Mouse (Mus musculus): ENCODE results near the gene Ap3b1.

The Ap3b1 gene

DNA sequence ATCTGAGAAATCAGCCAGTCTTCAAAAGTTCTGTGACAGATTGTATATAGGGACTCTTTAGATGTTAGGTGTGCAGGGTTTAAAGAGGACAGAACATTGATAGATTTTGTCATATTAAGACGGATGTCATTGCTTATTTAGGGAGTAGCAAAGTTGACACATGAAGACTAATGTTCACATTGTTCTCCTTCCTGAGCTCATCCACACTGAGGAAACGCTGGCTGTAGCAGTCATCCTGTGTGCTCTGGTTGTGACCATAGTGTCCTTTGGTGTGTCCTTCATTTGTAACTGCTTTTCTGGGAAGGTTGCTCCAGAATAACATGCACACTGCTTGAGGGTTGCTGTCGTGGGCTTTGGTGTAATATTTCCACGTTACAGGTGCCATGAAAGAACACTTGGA lies 100.4 kb downstream of the Ap3b1 start:
- no peak for DNase-seq

DNA sequence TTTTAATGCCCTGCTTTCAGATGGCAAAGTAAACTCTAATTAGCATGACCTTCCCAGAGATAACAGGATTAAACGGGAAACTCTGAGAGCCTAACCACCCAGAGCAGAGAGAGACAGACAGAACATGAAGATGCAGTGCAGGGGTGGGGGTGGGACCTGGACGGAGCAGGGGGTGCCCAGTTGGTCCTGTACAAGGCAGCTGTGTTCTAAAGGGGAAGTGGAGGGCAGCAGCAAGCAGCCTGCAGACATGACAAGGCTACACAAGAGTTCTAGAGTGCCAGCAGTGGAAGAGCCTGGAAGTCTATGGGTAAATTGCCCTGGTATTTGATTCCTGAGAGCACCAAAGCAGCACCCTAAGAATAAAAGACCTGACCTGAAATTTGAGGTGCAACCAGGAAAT lies 105.5 kb downstream of the Ap3b1 start:
- no peak for DNase-seq

DNA sequence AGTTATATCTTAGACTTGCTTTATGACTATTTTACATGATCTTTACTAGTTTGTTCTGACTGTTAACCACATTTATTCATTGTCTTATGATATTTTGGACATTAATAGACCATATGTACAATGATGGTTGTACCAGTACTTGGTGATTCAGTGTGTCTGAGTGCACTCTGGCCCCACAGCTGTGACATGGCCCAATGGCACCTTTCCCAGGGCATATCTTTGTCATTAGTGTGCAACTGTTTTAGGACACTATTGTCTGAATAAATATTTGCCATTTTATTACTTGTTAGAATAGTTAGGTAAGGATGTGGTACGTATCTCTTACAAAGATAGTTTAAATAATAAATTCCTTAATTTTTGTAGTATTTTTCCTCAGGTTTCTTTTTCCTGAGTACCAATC lies 109.8 kb downstream of the Ap3b1 start:
- DNase-seq = no peak

DNA sequence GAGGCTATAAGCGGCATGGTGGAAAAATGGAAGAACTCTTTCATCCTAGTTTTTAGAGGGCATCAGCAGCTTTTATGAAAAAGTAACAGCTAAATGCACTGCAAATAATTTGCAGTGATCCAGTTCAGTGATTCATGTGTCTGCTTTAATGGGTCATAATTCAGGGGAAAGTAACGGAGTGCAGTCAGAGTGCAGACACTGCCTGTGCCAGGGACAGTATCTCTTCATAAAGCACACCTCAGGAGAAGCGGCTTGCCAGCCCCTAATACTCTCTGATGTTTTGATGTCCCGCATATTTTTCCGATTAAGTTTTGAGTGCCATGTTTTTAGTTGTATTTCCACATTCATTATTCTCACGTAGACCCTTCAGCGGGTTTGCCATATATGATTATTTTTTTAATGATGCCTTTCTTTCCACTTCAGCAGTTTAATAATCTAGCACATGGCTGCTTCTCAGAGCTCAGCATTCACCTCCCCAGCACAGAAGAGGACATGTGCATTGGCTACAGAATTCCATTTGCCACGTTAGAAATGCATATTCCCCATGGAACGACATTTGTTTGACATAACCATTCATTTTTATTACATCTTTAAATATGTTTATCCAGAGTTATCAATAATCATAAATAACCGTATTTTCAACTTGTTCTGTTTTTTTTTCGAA lies 112.4 kb downstream of the Ap3b1 start:
- DNase-seq = no peak

DNA sequence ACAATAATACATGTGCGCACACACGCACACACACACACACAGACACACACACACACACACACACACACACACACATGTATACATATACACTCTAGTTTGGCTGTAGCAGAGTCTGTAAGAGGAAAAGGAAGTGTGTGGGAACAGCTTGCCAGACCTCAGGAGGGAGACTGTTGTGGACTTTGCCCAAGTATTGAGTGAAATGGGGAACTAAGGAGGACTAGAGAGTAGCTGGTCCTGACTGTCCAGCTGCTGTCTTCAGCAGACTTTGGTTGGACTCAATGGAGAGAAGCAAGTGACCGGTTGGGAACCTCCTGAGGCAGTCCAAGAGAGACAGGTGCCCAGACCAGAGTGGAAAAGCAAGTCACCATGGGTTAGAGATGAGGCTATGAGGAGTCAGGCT lies 117.4 kb downstream of the Ap3b1 start:
- DNase-seq = no peak

DNA sequence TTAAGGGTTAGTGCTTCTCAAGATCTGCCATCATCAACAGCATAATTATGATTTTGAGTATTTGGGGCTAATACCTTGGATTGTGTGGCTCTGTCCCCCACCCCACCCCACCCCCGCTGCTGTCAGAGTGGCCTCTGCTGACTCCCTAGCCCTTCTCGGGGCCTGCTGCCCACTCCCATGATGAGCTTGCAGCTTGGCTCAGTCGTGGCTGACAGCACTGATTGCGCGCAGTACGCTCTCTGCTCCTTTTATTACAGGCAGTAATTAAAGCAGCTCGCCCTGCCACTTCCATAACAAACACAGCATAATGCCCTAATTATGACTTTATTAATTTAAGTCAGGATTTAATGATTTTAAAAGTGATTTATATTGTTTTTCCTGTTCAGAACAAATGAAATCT lies 121.5 kb downstream of the Ap3b1 start:
- DNase-seq = no peak

DNA sequence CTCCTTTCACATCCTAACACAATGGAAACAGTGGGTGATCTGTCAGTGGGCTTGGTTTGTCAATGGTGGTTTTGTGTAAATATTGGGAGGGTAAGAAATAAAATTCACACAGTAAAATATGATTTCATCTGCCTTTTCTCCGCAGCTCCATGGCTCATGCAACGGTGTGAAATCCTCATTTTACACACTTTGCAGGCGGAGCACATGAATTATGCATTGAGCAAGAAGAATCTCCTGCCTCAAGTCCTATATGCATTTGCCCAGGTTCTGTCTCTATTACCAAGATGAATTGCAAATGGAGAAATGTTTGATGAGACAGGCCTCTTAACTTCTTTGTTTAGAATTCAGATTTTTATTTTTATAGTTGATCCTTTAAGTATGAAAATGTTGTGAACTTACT lies 131.9 kb downstream of the Ap3b1 start:
- DNase-seq = no peak

DNA sequence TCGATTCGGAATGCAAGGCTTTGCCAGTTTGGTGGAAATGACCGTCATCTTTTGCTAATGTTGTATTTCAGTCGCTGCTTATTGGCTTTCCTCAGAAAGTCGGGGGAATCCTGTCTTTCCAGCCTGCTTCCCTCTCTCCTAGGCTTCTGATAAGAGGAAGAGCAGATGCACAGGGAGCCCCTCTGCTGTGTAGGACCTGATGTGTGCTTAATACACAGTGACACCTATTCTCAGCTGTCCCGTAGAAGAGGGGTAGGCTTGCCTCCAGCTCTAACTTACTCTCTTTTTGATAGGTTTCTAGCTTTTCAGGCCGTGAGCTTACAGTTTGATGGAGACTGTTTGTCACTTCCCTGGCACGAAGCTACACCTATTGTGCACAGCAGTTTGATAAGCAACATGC lies 132.4 kb downstream of the Ap3b1 start:
- no peak for DNase-seq

DNA sequence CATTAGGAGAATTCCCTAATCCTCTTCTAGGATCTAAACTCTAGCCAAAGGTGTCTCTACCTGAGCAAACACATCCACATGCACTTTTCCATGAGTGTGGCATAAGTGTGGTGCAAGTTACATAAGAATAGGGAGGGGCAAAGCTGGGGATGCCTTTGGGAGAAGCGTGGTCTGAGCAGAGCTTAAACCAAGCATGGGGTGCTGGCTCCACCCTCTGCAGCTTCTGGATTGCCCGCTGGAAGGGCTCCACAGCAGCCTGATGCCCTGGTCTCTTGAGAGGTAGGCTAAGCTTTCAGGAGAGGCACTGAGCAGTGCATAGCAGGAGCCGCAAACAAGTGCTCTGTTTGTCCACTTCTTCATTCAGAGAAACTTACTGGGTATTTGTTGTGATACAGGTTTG lies 138.8 kb downstream of the Ap3b1 start:
- no peak for DNase-seq

DNA sequence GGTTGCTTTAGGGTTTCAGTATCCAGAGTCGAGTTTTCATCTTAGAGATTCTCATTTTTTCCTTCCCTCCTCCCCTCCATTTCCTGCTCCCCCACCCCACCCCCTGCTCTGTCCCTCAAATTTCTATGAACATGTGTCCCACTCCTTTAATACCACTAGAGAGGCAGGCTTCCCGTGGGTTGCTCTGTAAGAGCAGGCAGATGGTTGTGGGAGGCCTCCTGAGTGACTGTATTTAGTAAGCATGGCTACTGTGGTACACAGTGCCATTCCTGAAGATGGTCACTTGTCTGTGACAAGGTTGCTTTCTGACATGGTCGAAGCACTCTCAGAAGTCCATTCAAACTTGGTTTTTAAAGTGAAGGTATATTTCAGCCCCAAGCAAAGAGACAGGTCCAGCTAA lies 147.7 kb downstream of the Ap3b1 start:
- DNase-seq = no peak

DNA sequence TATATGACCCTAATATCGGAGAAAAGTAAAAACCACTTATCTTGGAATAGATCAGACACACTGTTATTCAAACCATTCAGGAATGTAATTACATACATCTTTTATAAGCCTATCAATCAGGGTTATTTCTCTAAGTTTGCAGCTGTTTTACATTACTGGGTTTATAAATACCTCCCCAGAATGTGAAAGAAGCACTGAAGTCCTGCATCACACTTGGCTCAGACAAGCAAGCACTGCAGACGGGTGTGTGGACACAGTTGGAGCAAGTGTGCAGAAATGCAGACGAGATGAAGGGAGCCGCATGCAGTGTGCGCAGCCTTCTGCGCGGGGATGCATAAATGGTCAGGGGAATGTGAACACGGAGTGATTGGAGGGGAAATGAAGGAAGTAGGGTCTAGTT lies 149.6 kb downstream of the Ap3b1 start:
- no peak for DNase-seq

DNA sequence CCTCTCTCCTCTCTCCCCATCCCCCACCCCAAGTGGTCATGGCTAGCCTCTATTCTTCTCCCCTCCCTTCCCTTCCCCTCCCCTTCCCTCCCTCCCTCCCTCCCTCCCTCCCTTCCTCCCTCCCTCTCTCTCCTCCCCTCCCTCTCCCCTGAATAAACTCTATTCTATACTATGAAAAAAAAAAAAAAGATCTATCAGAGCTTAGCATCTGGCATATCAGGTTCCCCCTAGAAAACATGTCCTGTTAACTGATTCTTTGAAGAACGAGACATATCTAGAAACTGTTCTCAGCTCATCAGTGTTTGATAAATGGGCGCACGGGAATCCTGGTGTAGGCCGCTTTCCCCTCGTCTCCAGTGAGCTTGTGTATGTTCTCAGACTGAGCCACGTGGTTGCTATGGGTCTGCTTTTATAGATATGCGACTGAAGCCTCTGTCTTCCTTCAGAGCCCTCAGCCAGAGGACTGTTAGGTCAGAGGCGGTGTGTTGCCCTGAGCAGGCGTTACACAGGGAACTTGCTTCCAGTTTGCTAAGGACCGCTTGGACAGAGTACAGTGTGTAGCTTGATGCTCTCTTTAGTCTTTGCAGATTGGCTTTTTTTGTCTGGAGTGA lies 154.5 kb downstream of the Ap3b1 start:
- DNase-seq = no peak

DNA sequence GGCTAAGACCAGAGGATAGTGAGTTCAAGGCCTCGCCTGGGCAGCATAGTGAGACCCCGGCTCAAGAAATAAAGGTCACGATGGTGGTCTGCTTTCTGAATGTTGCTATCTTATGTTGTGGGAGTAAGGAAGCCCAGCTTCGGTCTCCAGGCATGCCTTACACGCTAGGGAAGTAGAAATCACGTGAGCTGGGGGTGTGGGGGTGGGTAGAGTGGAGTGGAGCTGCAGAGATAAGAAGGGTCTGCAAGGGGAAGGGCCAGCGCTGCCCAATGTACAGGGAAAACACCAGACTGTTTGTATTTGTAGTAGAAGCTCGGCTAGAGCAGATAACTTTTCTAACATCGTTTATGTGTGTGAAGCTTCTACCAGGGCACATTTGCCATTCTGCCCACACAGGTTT lies 155.1 kb downstream of the Ap3b1 start:
- no peak for DNase-seq

DNA sequence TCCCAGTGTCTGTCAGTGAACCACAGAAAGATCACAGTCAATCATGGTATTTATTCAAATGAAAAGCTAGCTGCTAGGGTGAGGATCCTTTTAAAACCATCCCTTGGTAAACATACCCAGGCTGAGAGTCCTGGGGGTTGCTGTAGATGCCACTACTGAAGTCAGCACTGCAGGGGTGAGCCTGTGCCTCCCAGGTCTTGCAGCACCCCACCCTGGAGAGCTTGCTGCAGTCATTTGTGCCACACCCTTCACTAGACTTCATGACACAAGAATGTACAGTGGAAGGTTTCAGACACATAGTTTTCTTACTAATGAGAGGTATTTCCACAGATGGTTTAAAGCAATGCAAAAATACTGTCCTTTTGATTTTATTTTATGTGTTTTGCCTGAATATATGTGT lies 156.2 kb downstream of the Ap3b1 start:
- DNase-seq = no peak

DNA sequence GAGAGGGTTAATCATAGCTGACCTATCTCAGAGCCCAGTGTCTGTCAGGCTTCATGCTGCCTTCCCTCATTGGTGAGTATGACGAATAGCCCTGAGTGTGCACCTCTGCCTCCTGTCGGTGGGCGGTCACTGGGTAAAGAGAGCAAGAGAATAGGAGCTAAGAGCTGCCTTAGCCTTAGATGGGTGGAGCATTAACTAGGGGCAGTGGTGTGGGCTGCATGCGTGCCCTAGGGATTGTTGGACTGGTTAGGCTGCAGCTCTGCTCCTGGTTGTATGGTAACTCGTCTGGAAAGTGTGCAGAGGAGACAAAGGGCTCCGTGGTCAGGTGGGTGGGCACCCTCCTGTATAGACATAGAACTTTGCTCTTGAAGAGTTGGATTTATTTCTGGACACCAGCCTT lies 157.8 kb downstream of the Ap3b1 start:
- DNase-seq = no peak

DNA sequence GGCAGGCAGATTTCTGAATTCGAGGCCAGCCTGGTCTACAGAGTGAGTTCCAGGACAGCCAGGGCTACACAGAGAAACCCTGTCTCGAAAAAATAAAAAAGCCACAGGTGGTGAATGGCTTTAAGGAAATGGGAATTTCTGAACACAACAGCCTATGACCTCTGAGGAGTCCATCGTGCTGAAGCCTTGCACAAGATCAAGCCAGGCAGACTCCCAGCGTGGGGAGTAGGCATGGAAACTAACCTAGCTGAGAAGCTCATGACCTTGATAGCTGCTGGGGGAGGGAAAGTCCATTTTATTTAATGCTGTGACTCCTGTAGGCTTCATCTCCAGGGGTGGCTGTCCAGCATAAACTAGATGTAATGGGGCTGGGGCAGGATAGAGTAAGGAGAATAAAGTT lies 159.4 kb downstream of the Ap3b1 start:
- no peak for DNase-seq

DNA sequence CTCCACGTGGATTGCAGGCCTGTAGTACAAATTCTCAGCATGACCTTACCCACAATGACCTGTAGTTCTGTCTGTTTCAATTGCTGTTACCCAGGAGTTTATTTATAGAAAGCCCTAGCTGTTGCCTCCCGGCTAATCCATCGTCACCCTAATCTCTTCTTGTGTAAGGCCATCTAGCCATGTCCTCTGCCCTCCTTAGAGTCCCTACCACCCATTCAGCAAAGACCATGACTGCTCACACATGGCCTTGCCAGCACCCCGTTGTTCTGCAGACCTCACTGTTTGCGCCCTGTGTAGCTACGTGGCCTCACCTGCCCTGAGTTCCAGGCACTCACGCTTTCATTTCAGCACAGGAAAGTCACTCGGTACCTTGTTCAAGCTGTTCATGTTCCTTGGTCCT lies 160.5 kb downstream of the Ap3b1 start:
- DNase-seq = no peak

DNA sequence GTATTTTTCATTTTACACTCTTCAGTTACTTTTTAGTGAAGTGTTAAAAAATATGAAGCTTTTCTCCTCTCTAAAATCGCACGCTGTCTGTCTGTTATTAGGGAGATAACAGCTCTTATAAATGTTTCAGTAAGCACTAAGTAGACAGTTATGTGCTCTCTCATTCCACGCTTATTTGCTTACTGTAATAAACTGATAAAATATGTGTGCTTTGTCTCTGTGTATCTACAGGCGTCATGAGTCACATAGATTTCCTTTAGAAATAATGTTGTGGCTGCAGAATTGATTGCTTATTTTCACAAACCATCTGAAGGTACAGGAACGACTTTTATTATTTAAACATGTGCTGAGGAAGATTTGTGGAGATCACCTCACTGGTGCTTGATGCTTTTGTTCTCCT lies 164.5 kb downstream of the Ap3b1 start:
- no peak for DNase-seq

DNA sequence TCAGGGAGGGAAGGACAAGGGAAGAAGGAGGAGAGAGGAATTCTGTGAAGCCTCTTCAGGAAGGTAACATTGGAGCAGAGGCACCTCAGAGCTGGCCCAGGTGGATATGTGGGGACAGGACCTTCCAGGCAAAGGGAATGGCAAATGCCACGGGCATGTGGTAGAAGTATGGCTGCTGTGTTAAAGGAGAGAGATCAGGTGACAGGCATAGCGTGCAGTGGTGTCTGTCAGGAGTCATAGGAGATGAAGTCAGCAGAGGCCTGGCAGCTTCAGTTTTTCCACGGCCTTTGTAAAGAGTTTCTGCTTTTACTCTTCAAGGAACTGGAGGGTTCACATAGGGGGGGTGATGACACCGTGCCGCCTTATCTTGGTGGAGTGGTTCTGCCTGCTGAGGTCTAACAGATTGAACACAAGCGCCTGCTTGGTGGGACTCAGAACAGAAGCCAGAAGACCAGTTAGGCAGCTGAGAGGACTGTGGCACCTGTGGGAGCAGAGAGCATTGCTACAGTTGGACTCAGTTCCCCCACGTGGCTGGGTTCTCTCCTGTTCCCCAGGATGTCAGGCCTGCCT lies 166.0 kb downstream of the Ap3b1 start:
- DNase-seq = no peak

DNA sequence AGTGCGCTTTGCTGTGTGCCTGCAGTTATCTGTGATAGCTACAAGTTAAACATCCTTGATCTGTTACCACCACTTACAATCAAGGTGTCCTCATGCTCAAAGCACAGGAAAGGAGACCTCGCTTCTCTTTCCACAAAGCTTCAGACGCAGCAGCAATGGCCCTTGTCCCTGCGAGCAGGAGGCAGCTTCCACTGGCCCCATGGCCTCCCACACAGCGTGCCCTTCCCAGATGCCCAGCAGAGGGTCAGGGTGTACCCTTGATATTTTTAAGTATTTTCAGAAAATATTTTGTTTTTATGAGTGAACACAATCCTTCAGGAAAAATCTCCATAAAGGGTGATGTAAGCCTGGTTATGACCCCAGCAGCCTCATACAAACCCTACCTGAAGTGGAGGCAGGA lies 170.4 kb downstream of the Ap3b1 start:
- DNase-seq = no peak

DNA sequence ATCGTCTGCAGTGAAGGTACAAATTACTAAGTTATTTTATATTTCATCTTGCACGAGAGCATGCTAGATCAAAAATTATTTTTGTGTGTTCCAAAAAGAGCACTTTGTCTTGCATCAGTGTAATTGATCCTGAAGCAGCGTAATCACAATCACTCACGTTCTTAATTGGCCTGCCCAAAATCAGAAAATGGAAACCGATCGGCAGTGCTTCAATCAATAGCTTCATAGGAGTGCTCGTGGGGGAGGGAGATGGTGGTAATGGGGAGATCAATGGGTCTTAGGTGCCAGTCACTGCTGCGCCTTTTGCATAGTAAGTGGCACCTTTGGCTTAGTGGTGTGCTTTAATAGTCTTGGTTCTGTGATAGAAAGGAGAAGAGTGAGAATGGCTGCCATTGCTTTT lies 174.8 kb downstream of the Ap3b1 start:
- DNase-seq = no peak

DNA sequence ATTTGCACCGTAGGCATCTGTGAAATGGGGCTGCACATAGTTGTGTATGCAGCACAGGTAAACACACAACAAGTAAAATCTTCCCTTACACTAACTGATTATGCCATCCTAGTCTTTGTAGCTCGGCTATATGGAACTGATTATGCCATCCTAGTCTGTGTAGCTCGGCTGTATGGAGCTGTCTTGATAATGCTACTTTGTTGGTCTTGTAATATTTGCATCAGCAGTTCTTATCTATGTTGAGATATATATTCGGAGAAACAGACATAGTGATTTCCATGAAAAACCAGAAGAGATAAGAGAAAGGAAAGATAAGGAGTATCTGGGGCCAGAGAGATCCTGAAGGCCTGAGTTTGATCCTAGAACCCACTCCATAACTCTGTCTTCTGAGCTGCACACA lies 178.6 kb downstream of the Ap3b1 start:
- DNase-seq = no peak

DNA sequence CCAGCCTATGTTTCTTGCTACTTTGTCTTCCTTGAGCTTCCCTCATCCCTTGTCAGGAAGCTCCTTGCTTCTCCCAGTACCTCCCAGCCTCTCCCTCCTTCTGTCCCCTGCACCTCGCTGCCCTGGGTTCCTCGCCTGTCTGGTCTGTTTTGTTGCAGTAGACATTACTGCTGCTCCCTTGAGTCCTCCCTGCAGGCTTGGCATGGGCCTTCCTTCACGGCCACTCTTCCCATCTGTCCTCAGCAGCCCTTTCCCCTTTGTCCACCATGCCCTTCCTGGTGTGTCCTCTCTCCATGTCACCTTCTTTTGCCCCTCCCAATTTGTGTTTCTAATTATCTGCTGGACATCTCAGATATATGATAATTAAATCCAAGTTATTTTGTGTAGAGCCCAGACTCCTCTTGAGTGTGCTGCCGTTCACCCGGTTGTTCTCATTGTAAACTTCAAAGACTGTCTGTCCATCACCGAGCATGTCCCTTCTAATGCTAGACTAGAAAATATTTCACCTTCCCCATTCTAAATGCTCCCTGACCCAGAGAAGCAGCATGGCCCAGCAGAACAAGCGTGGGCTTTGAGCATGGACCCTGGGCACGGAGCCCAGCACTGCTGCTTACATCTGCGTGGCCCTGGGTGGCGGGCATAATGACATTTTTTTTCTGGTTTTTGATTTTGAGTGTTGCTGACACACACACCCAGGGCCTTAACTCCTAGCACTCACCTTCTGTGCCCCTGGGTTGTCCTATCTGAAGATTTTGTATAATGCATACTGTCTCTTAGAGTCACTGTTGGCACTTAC lies 181.3 kb downstream of the Ap3b1 start:
- DNase-seq = no peak

DNA sequence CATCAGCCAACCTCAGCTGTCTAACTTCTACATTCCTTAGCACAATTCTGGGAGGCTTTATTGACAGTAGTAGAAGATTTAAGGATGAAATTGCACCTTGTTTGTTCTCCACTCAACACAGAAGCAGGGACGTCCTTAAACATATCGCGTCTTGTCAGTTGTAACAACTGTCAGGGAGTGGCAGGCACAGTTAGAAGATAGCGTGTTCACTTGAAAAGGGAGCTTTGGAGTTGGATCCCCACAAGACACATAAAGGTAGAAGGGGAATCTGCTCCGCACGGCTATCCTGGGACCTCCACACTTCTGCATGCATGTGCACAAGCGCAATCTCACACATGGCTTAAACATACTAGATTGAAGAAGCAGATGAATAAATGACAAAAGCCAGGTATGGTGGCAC lies 183.3 kb downstream of the Ap3b1 start:
- DNase-seq = no peak

Measured in kidney, postnatal 10 days (tissue).